Mouse (Mus musculus) MEL-GATA-1-ER (cell line): Measurements from ENCODE around the gene Tas2r119.
"Not testable (repeated sequence)": the region's sequence is repeated elsewhere in the genome, so short reads cannot be mapped to it uniquely, and the experiment has no call there.

Source experiments
- DNase-seq: peaks from one replicate; pipeline ENCODE4 v3.0.0-alpha.2; 2012; ENCODE audit warnings: low read depth; ENCODE audit errors: extremely low read depth

Tas2r119 gene

DNA sequence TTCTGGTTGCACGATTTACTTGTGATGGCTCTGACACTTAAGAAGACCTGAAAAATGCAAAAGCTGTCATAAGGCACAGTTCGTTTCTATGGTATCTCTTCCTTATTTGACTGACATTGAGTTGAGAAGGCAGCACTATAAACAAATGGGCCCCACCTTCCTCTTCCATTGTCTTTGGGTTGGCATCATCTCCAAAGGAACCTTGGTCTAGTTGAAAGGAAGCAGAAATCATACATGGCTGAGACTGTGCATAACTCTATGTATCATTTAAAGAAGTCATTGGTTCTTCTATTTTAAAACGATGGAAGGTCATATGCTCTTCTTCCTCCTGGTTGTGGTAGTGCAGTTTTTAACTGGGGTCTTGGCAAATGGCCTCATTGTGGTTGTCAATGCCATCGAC lies at the start of gene Tas2r119:
Tas2r119 (plus strand) TSS at position 301 of the 400 bp plus-strand sequence.
- DNase-seq: no peak

DNA sequence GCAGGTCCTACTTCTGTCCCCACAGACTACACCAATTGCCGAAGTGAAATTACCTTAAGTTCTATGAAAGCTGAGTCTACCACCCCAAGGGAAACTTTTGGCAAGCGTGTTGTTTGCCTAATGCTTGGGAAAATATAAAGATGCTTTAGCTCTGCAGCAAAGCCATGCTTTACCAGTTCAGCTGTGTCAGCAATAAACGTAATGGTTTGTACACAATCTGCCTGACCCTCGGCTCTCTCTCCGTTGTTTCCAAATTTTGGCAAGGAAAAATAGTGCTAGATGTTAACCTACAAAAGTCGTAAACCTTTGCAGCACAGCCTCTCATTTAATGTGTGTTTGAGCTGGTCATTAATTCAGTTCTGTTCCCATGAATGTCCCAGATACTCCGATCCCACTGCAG lies 44.8 kb upstream of the Tas2r119 start:
- no peak for DNase-seq

DNA sequence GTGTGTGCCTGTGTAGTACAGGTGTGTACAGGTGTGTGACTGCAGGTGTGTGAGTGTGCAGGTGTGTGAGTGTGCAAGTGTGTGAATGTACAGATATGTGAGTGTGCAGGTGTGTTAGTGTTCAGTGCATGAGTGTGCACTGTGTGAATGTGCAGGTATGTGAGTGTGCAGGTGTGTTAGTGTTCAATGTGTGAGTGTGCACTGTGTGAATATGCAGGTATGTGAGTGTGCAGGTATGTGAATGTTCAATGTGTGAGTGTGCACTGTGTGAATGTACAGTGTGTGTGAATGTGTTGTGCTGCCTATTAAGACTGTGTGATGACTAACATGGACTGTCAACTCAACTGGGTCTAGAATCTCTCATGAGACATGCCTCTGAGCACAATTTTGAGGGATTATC lies 35.4 kb upstream of the Tas2r119 start:
- no peak for DNase-seq

DNA sequence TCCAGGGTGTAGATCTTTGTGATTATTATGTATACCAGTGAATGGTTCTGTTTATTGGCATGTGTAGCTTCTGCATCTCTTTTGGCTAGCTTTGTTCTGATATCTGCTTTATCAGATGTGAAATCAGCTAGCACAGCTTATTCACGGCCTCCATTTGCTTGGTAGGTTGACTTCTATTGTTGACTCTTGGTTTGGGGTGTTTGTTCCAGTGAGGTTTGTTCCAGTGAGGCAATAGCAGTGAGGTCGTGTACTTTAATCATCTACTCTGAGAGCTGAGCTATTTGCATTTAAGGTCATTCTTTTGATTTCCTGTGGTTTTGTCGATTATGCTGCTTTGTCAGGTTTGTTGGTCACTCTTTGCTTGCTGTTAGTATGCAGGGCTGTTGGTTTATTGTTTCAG lies 32.8 kb upstream of the Tas2r119 start:
- DNase-seq: no peak

DNA sequence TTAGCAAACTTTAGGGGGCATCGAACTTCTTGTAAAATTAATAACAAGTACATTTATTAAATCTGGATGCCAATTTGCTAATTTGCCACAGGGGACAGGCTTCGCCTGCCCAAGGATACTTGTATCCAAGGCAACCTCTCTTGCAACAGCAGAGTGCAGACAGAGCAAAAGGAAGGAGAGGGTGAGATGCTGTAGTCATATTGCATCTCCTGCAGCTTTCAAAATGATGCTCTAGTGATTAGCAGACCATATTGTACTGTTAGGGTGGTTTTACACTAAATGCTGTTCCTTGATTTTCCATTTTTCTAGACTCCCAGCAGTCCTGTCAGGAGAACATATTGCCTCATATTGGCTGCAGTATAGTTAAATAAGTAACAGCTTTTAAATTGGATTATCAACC lies 23.7 kb upstream of the Tas2r119 start:
- no peak for DNase-seq

GRCm38 (mm10) chr15:32153857-32154449 lies 23.1 kb upstream of the Tas2r119 start:
- DNase-seq: no peak

DNA sequence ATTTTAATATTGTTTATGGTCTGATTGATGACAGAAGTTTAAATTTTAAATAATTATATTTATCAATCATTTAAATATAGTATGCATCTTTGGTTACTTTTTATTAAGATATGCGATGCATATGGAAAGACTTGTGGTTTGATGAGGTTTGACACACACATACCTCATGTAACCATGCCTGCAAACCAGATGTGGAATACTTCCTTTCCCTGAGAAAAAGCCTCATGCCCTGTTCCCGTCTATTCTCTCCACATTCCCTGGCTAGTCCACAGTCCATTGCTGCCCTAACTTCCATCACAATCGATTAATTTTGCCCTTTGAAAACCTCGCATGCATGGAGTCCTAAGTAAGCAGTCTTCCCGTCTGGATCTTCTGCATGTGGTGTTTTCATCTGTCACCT lies 21.0 kb upstream of the Tas2r119 start:
- DNase-seq: no peak

GRCm38 (mm10) chr15:32160281-32160680 lies 16.8 kb upstream of the Tas2r119 start:
- DNase-seq: no peak

DNA sequence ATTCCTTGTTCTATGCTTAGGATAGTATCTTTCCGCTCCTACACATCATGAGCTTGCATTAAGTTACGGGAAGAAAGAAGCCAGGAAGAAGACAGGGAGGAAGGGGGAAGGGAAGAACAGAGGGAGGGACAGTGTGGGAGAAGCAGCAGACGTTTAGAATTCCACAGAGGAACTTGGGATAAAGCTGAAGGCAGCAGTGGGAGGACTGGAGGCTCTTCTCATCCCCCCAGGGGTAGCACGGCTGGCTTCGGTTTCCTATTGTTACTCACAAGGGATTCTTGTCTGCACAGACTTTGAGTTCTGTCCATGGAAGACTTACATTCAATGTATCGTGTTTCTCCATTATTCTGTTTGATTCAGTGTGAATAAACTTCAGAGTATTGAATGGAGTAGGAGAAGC lies 5.3 kb upstream of the Tas2r119 start:
- no peak for DNase-seq

- no peak for DNase-seq
Observed at GRCm38 (mm10) chr15:32172175-32172987, 4.7 kb upstream of the Tas2r119 start.

DNA sequence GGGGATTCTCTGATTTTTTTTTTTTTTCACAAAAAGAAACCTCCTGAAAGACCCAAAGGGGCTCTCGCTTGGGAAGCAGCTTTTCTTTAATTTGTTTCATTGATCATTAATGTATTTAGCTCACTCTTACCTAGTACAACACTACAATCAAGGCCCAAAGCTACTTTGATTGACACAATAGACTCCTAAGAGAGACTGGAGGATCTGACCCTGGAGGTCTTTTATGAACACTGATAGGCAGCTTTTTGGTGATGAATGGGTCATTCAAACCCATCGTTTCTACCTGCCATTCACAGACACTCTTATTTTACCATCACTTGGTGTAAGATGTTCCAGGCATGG lies 4.1 kb upstream of the Tas2r119 start:
- no peak for DNase-seq

DNA sequence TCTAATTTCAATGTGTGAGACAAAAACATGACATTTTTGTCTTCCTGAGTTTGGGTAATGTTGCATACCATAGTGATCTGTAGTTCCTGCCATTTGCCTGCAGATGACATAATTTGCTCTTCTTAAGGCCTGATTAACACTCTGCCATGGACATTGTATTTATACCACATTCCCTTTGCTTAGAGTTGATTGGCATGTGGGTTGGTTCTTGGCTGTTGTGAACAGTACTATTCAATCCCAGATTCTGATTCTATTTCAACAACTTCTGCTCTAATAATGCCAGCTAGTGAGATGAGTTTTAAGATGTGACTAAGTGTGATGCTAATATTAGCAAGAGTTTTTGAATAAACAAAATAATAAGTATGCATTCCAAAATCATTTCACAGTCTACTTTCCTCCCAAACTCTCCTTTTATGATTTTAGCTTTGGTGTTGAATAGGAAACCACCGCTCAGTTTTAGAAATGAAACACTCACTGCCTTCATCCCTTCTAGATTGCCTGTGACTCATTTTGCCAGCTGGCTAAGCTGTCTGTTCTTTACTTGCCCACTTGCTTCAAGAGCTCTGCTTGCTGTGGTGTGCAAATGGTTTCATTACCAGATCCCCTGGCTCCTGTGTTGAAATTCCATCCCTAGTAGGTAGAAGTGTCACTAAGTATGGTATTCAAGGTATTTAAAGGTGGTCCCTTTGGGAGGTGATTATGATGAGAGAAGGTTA lies 3.1 kb downstream of the Tas2r119 start:
- DNase-seq: no peak

- DNase-seq: no peak
Observed at GRCm38 (mm10) chr15:32182026-32182425, 4.9 kb downstream of the Tas2r119 start.

- no peak for DNase-seq
Observed at GRCm38 (mm10) chr15:32184964-32185363, 7.9 kb downstream of the Tas2r119 start.

- no peak for DNase-seq
Observed at GRCm38 (mm10) chr15:32189879-32190278, 12.8 kb downstream of the Tas2r119 start.

GRCm38 (mm10) chr15:32190436-32190835 lies 13.3 kb downstream of the Tas2r119 start:
- DNase-seq: no peak

- DNase-seq: no peak
Observed at GRCm38 (mm10) chr15:32192948-32193347, 15.9 kb downstream of the Tas2r119 start.

- no peak for DNase-seq
Observed at GRCm38 (mm10) chr15:32198076-32198475, 21.0 kb downstream of the Tas2r119 start.

DNA sequence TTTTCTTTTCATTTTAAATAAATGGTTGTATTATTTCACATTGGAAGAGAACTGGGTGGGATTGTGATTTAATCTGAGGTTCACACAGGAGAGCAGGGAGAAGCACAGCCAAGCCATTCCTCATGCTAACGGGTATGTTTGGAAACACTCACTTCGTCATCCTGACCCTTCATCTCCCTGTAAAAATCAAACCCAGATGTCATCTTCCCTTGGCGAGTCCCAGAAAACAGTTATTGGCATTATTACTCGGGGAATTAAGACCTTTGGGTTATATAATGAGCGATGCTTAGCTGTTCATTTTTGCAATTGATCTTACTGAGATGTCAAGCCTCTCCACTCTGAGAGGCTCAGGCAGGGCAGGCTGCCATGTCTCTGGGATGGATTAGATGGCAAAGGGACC lies 21.5 kb downstream of the Tas2r119 start:
- DNase-seq: no peak

GRCm38 (mm10) chr15:32203242-32203641 lies 26.2 kb downstream of the Tas2r119 start:
- no peak for DNase-seq

DNA sequence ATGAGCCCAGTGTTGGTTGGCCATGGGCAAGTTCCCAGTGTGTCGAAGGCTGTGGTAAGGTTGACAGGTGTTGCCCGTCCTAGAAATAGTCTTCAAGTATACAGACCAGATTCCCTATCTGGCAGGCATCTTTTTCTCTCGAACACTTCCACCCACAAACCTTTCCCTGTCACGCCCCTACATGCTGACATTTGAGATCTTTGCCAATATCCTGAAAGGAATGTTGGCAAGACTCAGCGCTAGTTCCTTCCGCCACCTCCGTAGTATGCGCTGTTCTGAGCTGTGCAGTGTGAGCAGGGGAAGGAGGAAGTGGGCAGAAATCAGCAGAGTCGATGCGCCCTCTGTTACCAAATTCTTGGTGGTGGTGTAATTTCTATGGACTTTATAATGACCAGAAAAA lies 27.8 kb downstream of the Tas2r119 start:
- DNase-seq: no peak

GRCm38 (mm10) chr15:32214687-32215086 lies 37.6 kb downstream of the Tas2r119 start:
- DNase-seq: not testable (repeated sequence)

- DNase-seq: no peak
Observed at GRCm38 (mm10) chr15:32223028-32223427, 45.9 kb downstream of the Tas2r119 start.
